Mouse (Mus musculus): Measurements from ENCODE around the gene Areg. TPM values are rescaled to one million over a fixed set of nuclear protein-coding genes. Genes with fewer than 3 reads are reported as not detected.
A peak's percentile ranks its signal among the peaks of the same experiment; 100 is the strongest.

Gene Areg
- polyA plus RNA-seq, 1 experiment from 2014 or later: not detected

- DNase-seq (ENCODE audit: low spot score) (no peak), ATAC-seq (ENCODE audit: insufficient number of reproducible peaks, low FRiP score, low TSS enrichment, low read depth) (no peak)
- WGBS: 88% methylated on average over 2 of the region's 2 CpGs
- H3K4me1 ChIP-seq (ENCODE audit: control insufficient read depth, insufficient read depth, low read length): no peaks in the 10 kb centered on the region
- H3K4me2 ChIP-seq (ENCODE audit: low read depth, severe bottlenecking): no peak overlapping the region
- H3K9ac ChIP-seq (ENCODE audit: low read length): no peak overlapping the region
- no peaks in the 10 kb centered on the region for H3K36me3 ChIP-seq (ENCODE audit: control insufficient read depth, insufficient read depth, low read length)
- no peak overlapping the region for H3K4me3 ChIP-seq (ENCODE audit: low read depth, low read length)
- no peak overlapping the region for H3K27ac ChIP-seq (replicated peaks; ENCODE audit: low read depth, low read length)
- no peaks in the 10 kb centered on the region for H3K9me3 ChIP-seq (ENCODE audit: control insufficient read depth, low read length)
- H3K27me3 ChIP-seq (ENCODE audit: control insufficient read depth, insufficient read depth, low read length): no peaks in the 10 kb centered on the region
Measured at GRCm38 (mm10) chr5:91113967-91114366, 25.4 kb upstream of the Areg start.

GRCm38 (mm10) chr5:91114574-91114973 lies 24.8 kb upstream of the Areg start:
- Histone ChIP-seq H3K27me3 (ENCODE audit: control insufficient read depth, insufficient read depth, low read length) (no peaks in the 10 kb centered on the region), H3K9me3 (ENCODE audit: control insufficient read depth, low read length) (no peaks in the 10 kb centered on the region), H3K27ac (replicated peaks; ENCODE audit: low read depth, low read length) (no peak overlapping the region), H3K4me1 (ENCODE audit: control insufficient read depth, insufficient read depth, low read length) (no peaks in the 10 kb centered on the region), H3K4me3 (ENCODE audit: low read depth, low read length) (no peak overlapping the region), H3K36me3 (ENCODE audit: control insufficient read depth, insufficient read depth, low read length) (no peaks in the 10 kb centered on the region), H3K9ac (ENCODE audit: low read length) (no peak overlapping the region), H3K4me2 (ENCODE audit: low read depth, severe bottlenecking) (no peak overlapping the region)
- 68% methylated on average over 1 of the region's 1 CpGs for WGBS
- DNase-seq (ENCODE audit: low spot score) (no peak), ATAC-seq (ENCODE audit: insufficient number of reproducible peaks, low FRiP score, low TSS enrichment, low read depth) (no peak)

- H3K4me2 ChIP-seq (ENCODE audit: low read depth, severe bottlenecking): no peak overlapping the region
- no peaks in the 10 kb centered on the region for H3K36me3 ChIP-seq (ENCODE audit: control insufficient read depth, insufficient read depth, low read length)
- H3K27ac ChIP-seq (replicated peaks; ENCODE audit: low read depth, low read length): no peak overlapping the region
- no peaks in the 10 kb centered on the region for H3K4me1 ChIP-seq (ENCODE audit: control insufficient read depth, insufficient read depth, low read length)
- DNase-seq (ENCODE audit: low spot score) (no peak), ATAC-seq (ENCODE audit: insufficient number of reproducible peaks, low FRiP score, low TSS enrichment, low read depth) (no peak)
- no peaks in the 10 kb centered on the region for H3K27me3 ChIP-seq (ENCODE audit: control insufficient read depth, insufficient read depth, low read length)
- no peak overlapping the region for H3K9ac ChIP-seq (ENCODE audit: low read length)
- H3K9me3 ChIP-seq (ENCODE audit: control insufficient read depth, low read length): no peaks in the 10 kb centered on the region
- no peak overlapping the region for H3K4me3 ChIP-seq (ENCODE audit: low read depth, low read length)
Measured at GRCm38 (mm10) chr5:91118618-91119017, 20.8 kb upstream of the Areg start.

GRCm38 (mm10) chr5:91123404-91123803 lies 16.0 kb upstream of the Areg start:
- H3K27ac ChIP-seq (replicated peaks; ENCODE audit: low read depth, low read length): no peak overlapping the region
- no peaks in the 10 kb centered on the region for H3K27me3 ChIP-seq (ENCODE audit: control insufficient read depth, insufficient read depth, low read length)
- no peak for ATAC-seq (ENCODE audit: insufficient number of reproducible peaks, low FRiP score, low TSS enrichment, low read depth)
- no peak overlapping the region for H3K9ac ChIP-seq (ENCODE audit: low read length)
- H3K36me3 ChIP-seq (ENCODE audit: control insufficient read depth, insufficient read depth, low read length): no peaks in the 10 kb centered on the region
- H3K9me3 ChIP-seq (ENCODE audit: control insufficient read depth, low read length): no peaks in the 10 kb centered on the region
- DNase-seq (ENCODE audit: low spot score): no peak
- H3K4me3 ChIP-seq (ENCODE audit: low read depth, low read length): no peak overlapping the region
- WGBS: 75% methylated on average over 4 of the region's 4 CpGs
- H3K4me2 ChIP-seq (ENCODE audit: low read depth, severe bottlenecking): no peak overlapping the region
- H3K4me1 ChIP-seq (ENCODE audit: control insufficient read depth, insufficient read depth, low read length): no peaks in the 10 kb centered on the region

- Histone ChIP-seq H3K4me3 (ENCODE audit: low read depth, low read length) (no peak overlapping the region), H3K4me2 (ENCODE audit: low read depth, severe bottlenecking) (no peak overlapping the region), H3K4me1 (ENCODE audit: control insufficient read depth, insufficient read depth, low read length) (no peaks in the 10 kb centered on the region), H3K36me3 (ENCODE audit: control insufficient read depth, insufficient read depth, low read length) (no peaks in the 10 kb centered on the region), H3K27ac (replicated peaks; ENCODE audit: low read depth, low read length) (no peak overlapping the region), H3K27me3 (ENCODE audit: control insufficient read depth, insufficient read depth, low read length) (no peaks in the 10 kb centered on the region), H3K9ac (ENCODE audit: low read length) (no peak overlapping the region), H3K9me3 (ENCODE audit: control insufficient read depth, low read length) (no peaks in the 10 kb centered on the region)
- ATAC-seq (ENCODE audit: insufficient number of reproducible peaks, low FRiP score, low TSS enrichment, low read depth) (no peak), DNase-seq (ENCODE audit: low spot score) (no peak)
- 73% methylated on average over 2 of the region's 2 CpGs for WGBS
Measured at GRCm38 (mm10) chr5:91124140-91124539, 15.3 kb upstream of the Areg start.

- Histone ChIP-seq H3K4me3 (ENCODE audit: low read depth, low read length) (no peak overlapping the region), H3K9ac (ENCODE audit: low read length) (no peak overlapping the region), H3K27ac (replicated peaks; ENCODE audit: low read depth, low read length) (no peak overlapping the region), H3K4me1 (ENCODE audit: control insufficient read depth, insufficient read depth, low read length) (no peaks in the 10 kb centered on the region), H3K4me2 (ENCODE audit: low read depth, severe bottlenecking) (no peak overlapping the region), H3K9me3 (ENCODE audit: control insufficient read depth, low read length) (no peaks in the 10 kb centered on the region), H3K27me3 (ENCODE audit: control insufficient read depth, insufficient read depth, low read length) (no peaks in the 10 kb centered on the region), H3K36me3 (ENCODE audit: control insufficient read depth, insufficient read depth, low read length) (no peaks in the 10 kb centered on the region)
- WGBS: 86% methylated on average over 1 of the region's 1 CpGs
- ATAC-seq (ENCODE audit: insufficient number of reproducible peaks, low FRiP score, low TSS enrichment, low read depth) (no peak), DNase-seq (ENCODE audit: low spot score) (no peak)
Measured at GRCm38 (mm10) chr5:91126623-91127022, 12.8 kb upstream of the Areg start.

GRCm38 (mm10) chr5:91134961-91135360 lies 4.4 kb upstream of the Areg start:
- WGBS: 45% methylated on average over 1 of the region's 1 CpGs
- H3K9me3 ChIP-seq (ENCODE audit: control insufficient read depth, low read length): no peaks in the 10 kb centered on the region

GRCm38 (mm10) chr5:91138970-91139369 lies 429 bp upstream of the Areg start:
- Histone ChIP-seq H3K27me3 (ENCODE audit: control insufficient read depth, insufficient read depth, low read length) (peaks cover 14% of the 10 kb centered on the region; the same call in 1 of the 2 replicates), H3K9me3 (ENCODE audit: control insufficient read depth, low read length) (no peaks in the 10 kb centered on the region), H3K4me1 (ENCODE audit: control insufficient read depth, insufficient read depth, low read length) (no peaks in the 10 kb centered on the region), H3K36me3 (ENCODE audit: control insufficient read depth, insufficient read depth, low read length) (no peaks in the 10 kb centered on the region), H3K27ac (replicated peaks; ENCODE audit: low read depth, low read length) (no peak overlapping the region), H3K4me2 (ENCODE audit: low read depth, severe bottlenecking) (peak overlapping the region; percentile 88), H3K9ac (ENCODE audit: low read length) (no peak overlapping the region), H3K4me3 (ENCODE audit: low read depth, low read length) (peak overlapping the region; percentile 50)
- 2% methylated on average over 7 of the region's 7 CpGs for WGBS
- DNase-seq (ENCODE audit: low spot score): peak; percentile 33
- ATAC-seq (ENCODE audit: insufficient number of reproducible peaks, low FRiP score, low TSS enrichment, low read depth): no peak

More at GRCm38 (mm10) chr5:91134961-91135360, 4.4 kb upstream of the Areg start:
- ATAC-seq (ENCODE audit: insufficient number of reproducible peaks, low FRiP score, low TSS enrichment, low read depth): no peak
- peaks cover 3% of the 10 kb centered on the region; the same call in 1 of the 2 replicates for H3K27me3 ChIP-seq (ENCODE audit: control insufficient read depth, insufficient read depth, low read length)
- H3K27ac ChIP-seq (replicated peaks; ENCODE audit: low read depth, low read length): no peak overlapping the region
- no peak for DNase-seq (ENCODE audit: low spot score)
- H3K4me1 ChIP-seq (ENCODE audit: control insufficient read depth, insufficient read depth, low read length): no peaks in the 10 kb centered on the region
- H3K4me2 ChIP-seq (ENCODE audit: low read depth, severe bottlenecking): no peak overlapping the region
- H3K9ac ChIP-seq (ENCODE audit: low read length): no peak overlapping the region
- no peaks in the 10 kb centered on the region for H3K36me3 ChIP-seq (ENCODE audit: control insufficient read depth, insufficient read depth, low read length)
- no peak overlapping the region for H3K4me3 ChIP-seq (ENCODE audit: low read depth, low read length)

GRCm38 (mm10) chr5:91140896-91141448 lies 1.6 kb downstream of the Areg start:
- Histone ChIP-seq H3K4me1 (ENCODE audit: control insufficient read depth, insufficient read depth, low read length) (no peaks in the 10 kb centered on the region), H3K27ac (replicated peaks; ENCODE audit: low read depth, low read length) (no peak overlapping the region), H3K36me3 (ENCODE audit: control insufficient read depth, insufficient read depth, low read length) (no peaks in the 10 kb centered on the region), H3K9me3 (ENCODE audit: control insufficient read depth, low read length) (no peaks in the 10 kb centered on the region), H3K4me3 (ENCODE audit: low read depth, low read length) (no peak overlapping the region), H3K9ac (ENCODE audit: low read length) (no peak overlapping the region), H3K27me3 (ENCODE audit: control insufficient read depth, insufficient read depth, low read length) (peaks cover 14% of the 10 kb centered on the region; the same call in 1 of the 2 replicates), H3K4me2 (ENCODE audit: low read depth, severe bottlenecking) (no peak overlapping the region)
- 54% methylated on average over 13 of the region's 13 CpGs for WGBS
- DNase-seq (ENCODE audit: low spot score): no peak
- ATAC-seq (ENCODE audit: insufficient number of reproducible peaks, low FRiP score, low TSS enrichment, low read depth): no peak

All from limb, embryonic 11.5 days (tissue).